Mouse (Mus musculus) liver, adult (tissue): ENCODE results near the gene Tmem107.

Experiments used
- GATA4 ChIP-seq: IDR thresholded peaks from 2 replicates; pipeline ENCODE4 v1.6.1; 2014; ENCODE audit warnings: mild to moderate bottlenecking, low read length; ENCODE audit not compliant: insufficient replicate concordance

Tmem107 gene

GRCm38 (mm10) chr11:69117737-69118695, 47.4 kb downstream of the Tmem107 start:
- TF ChIP-seq GATA4, result no peak

GRCm38 (mm10) chr11:69118765-69119164, 48.2 kb downstream of the Tmem107 start:
- no peak for TF ChIP-seq GATA4

DNA sequence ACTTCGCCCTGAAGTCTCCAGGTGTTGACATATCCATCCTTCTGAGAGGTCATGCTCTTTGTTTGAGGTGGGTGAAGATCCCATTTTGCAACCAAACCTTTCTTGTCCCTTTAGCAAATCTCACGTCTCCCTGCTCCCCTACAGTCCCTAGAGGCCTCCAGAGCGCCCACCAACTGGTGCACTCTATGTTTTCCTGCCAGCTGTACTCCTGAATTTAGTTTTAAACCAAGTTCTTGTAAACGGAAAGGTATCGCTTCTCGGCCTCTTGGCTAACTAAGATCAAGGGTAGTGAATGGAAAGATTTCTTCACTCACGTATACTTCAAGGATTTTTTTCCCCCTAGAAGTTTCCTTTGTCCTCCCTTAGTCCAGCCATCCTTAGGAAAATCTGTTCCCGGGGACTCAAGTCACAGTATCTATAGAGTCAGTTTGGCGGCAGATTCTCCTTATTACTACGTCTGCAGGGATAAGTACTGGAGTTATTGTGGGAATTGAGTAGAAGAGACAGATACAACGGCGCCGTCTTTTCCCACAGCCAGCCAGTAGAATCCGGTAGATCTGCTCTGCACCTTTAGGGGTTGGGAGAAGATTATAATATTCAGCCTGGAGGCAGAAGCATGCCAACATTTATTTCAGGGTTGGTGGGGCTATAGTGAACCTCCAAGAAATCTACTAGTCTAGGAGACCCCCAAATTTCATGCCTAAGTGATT, 49.0 kb downstream of the Tmem107 start:
- no peak for TF ChIP-seq GATA4

DNA sequence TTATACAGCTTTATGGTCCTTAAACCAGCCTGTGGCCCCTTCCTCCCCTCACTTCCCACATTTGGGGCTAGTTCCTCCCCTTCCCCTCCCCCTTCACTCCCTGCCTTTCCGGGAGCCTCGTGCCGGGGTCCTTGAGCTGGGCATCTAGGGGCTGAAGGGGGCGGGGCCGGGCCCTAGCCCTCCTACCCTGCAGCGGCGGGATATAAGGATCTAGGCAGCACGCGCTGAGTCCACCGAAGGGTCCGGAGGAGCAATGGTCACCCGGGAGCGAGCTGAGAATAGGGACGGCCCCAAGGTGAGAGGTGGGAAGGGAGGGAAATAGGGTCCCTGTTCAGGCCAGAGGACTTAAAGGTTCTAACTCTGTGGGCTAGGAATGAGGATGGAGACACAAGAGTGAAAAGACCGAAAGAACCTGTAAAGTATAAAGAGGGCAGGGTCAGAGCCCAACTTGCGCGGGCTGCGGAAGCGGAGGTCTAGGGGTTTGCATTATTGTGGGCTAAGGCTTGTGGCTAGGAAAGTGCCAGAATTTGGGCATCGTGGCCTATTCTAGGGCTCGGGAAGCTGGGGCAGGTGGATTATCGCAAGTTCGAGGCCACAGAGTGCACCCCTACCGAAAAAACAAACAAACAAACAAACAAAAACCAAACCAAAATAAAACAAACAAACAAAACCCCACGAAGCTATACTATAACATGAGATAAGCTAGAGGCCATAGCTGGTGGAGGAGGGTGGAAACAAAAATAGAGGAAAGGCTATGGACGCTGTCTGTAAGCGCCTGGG, 49.8 kb downstream of the Tmem107 start, which contains the start of gene Hes7:
Hes7 (plus strand) TSS at position 184 of the 780 bp plus-strand sequence.
- no peak for TF ChIP-seq GATA4

DNA sequence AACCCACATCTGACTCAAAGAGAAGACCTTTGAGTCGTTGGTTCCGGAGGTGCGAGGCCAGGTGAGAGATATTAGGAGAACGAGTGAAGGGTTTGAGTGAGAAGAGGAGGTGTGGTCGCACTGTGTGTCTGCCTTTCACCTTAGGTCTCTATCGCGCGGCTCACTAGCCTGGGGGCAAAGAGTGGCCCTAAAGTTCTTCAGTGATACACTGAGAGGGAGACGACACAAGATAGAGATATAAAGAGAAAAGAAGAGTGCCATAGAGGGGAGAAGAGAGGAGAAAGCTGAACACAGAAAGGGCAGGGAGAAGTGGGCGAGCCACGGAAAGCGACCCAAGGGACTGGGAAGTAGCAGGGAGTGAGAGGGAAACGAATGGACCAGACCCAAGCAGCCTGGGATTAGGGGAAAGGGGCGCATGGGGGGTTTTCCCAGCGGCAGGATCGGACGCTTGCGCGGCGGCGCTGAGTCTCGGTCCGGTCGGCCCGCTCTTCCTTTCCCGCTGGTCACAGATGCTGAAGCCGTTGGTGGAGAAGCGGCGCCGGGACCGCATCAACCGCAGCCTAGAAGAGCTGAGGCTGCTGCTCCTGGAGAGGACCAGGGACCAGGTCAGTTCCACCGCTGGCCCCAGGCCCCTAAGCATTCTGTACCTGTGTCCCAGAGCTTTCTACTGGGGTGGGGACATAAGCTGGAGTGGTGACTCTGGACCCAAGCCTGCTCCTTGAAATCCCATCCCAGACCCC, 50.6 kb downstream of the Tmem107 start:
- no peak for TF ChIP-seq GATA4

GRCm38 (mm10) chr11:69121741-69122335, 51.2 kb downstream of the Tmem107 start:
- TF ChIP-seq GATA4, result no peak

DNA sequence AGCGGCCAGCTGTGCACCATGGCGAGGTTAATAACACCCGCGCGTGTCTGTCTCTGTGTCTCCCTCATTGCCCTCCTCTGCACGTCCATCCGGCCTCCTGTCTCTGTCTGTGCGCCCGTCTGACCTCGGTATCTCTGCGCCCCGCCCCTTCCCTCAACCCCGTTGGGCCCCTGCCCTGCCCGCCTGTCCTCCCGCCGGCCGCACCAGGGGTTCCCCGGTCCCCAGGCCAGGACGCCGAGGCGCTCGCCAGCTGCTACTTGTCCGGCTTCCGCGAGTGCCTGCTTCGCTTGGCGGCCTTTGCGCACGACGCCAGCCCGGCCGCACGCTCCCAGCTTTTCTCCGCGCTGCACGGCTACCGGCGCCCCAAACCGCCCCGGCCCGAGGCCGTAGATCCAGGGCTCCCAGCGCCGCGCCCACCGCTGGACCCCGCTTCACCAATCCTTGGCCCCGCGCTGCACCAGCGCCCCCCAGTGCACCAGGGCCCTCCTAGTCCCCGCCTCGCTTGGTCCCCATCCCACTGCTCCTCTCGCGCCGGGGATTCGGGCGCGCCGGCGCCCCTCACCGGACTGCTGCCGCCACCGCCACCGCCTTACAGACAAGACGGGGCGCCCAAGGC, 51.8 kb downstream of the Tmem107 start, which contains the start of gene 9130213A22Rik:
9130213A22Rik (minus strand) TSS at position 254 of the 616 bp plus-strand sequence.
- peak; percentile 47; the same call in 1 of the 2 replicates for TF ChIP-seq GATA4
